Mouse (Mus musculus): Measurements from ENCODE around the gene Tll1.

Tll1 gene

DNA sequence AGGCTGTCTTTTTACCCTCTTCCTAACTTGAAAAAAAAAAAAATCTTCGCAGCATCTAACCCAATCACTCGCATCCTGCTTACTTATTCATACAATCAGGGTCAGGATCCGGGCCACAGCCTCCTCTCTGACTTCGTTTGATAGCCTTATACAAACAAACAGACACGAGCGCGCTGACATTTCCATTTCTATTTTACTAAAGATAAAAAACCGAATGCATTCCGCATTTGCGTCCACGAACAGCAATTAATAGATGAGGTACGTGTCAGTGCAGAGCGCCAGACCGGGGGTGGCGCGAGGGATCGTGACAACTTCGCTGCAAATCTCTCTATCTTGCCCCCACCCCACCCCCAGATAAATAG lies at the start of gene Tll1:
Gene Tll1, minus strand, starts transcription at position 248 of the 362 bp plus-strand sequence.
- no peak for DNase-seq (ENCODE audit: low read depth, low spot score)

GRCm38 (mm10) chr8:64238645-64239044 lies 32.6 kb upstream of the Tll1 start:
- DNase-seq (ENCODE audit: low read depth, low spot score), result no peak

GRCm38 (mm10) chr8:64221600-64221999 lies 15.5 kb upstream of the Tll1 start:
- no peak for DNase-seq (ENCODE audit: low read depth, low spot score)

GRCm38 (mm10) chr8:64217644-64218043 lies 11.6 kb upstream of the Tll1 start:
- DNase-seq (ENCODE audit: low read depth, low spot score), result no peak

- DNase-seq (ENCODE audit: low read depth, low spot score), result no peak
Observed at GRCm38 (mm10) chr8:64216252-64216651, 10.2 kb upstream of the Tll1 start.

DNA sequence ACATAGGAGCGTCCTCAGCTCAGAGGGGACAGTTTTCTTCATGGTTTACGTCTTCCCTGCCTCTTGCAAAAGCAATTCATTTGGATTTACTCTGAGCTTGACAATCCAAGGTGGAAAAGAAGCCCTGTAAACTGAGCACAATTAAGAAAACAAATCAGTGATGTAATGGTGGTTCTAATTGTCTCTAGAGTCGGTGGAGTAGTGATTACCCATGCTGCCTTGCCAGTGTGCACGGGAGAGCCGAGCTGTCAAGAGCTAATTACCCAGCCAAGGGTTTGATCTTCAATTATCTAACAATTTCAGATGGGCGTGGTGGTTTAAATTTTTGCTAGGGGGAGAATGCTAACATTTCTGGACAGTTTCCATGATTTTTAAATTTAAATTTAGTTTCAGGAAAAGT lies 9.3 kb upstream of the Tll1 start:
- no peak for DNase-seq (ENCODE audit: low read depth, low spot score)

- DNase-seq (ENCODE audit: low read depth, low spot score), result no peak
Observed at GRCm38 (mm10) chr8:64214906-64215305, 8.8 kb upstream of the Tll1 start.

DNA sequence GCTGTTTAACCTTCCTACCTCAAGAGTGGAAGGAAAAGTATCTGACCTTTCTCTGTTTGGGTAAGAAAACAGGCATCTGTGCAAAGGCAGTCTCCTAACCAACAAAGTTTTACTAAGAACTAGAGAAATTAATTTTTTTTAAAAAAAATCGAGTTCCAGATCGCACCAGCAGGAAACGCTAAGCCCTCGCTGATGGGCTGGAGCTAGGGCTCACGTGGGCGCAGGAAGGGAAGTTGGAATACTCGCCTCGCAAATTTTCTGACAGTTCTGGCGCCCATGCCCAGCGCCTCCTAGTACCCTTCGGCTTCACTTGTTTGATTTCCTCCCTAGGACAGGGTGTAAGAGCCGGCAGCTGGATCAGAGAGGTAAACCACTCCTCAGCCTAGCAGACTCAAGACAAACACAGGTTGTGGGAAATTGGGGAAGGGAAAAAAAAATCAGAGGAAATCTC lies 365 bp upstream of the Tll1 start:
- DNase-seq (ENCODE audit: low read depth, low spot score), result peak; percentile 57

DNA sequence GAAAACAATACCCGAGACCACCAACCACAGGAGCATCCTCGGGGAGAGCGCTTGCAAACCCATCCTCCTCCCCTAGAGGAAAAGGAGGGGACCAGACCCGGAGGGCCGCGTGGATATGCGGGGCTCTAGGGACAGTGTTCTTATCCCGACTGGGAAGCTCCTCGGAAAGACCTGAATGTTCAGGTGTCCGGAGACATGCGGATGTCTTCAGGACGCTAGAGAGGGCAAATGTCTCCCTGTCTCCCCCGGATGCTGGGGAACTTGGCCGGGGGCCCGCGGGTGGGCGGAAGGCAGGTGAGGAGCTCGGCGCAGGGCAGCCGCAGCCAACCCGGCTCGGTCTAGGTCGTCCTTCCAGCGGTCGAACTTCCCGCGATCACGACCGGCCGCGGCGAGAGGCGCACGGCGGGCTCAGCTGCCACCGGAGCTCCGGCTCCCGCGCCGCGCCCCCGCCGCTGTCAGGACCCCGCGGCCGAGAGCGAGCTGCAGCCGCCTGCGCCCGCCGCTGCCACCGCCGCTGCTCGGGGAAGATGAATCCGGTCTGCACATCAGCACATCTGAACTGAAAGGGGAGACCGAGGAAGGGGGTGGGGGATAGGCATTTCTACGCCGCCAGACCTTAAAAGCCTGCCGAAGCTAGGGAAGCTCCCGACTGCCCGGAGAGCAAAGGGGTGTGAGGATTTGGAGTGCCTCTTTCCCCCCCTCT lies 599 bp downstream of the Tll1 start:
- DNase-seq (ENCODE audit: low read depth, low spot score), result peak; percentile 44

DNA sequence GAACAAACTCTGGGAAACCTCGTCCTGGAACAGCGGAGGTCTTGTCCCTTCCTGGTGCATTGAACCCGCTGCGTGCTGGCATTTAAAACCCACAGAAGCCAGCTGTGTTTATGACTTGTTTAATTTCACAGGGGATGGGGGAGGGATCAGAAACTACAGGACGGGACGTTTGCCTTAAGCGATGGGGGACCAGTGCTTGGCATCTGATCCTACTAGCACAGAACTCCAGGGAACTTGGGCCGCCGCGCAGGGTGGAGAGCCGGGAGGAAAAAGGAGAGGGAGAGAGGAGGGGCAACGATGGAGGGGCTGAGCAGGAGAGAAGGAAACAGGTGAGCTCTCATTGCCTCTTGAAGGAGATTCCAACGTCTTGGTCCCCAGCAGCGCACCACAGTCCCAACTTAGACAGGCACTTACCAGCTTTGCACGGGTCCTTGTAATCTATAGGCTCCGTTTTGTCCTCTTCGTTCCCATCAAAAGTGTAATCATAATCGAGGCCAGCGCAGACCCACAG lies 1.2 kb downstream of the Tll1 start:
- peak; percentile 23 for DNase-seq (ENCODE audit: low read depth, low spot score)

DNA sequence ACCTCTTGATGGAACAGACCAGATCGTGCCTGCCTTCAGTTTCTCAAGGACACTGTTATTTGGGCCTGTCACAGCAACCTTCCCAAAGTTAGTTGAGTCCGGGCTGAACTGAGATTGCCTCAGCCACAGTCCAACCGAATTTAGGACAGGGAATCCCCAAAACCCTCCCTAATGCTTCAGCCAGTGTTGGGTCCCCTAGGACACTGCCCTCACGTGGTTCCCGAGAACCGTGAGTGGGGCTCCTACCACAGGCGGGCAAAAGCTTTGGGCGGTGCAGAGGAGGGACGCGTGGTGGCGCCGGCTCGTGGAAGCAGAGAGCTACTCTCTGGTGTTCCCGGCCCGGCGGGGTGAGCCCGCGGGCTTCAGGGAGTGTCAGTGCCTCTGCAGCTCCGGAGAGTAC lies 1.9 kb downstream of the Tll1 start:
- DNase-seq (ENCODE audit: low read depth, low spot score), result peak; percentile 44

GRCm38 (mm10) chr8:64198326-64198725 lies 7.7 kb downstream of the Tll1 start:
- no peak for DNase-seq (ENCODE audit: low read depth, low spot score)

- DNase-seq (ENCODE audit: low read depth, low spot score), result no peak
Observed at GRCm38 (mm10) chr8:64193421-64193820, 12.7 kb downstream of the Tll1 start.

DNA sequence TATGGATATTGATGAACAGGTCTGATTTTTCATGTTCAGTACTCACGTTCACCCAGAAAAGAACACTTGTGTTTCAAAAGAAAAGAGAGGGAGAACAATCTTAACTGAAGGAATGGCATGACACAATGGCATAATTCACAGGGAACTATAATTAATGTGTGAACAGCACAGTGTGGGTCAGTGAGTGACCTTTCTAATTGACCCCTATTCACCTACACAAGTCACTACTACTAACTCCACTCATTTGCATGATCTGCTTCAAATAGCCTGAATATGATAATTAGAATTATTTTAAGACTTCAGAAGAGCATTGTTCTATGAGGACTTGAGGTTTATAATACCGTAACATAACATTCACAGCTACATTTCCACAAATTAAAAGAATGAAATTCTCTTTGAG lies 18.2 kb downstream of the Tll1 start:
- no peak for DNase-seq (ENCODE audit: low read depth, low spot score)

DNA sequence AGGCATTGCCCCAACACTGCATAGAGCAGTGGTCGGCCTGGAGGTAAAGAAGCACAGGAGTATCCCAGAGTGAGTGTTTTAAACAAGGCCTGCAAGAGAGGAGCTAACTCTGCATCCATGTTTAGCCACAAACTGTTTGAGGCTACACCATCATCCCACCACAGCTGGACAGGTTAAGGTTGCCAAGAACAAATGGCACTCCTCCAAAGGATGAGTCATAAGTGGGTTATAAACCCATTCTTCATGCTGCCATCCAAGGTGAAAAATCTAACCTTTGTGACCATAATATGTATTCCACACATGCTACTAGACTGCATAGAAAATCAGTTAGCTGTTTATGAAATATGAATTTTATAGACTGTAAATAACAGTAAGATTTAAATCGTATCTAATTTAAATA lies 29.1 kb downstream of the Tll1 start:
- DNase-seq (ENCODE audit: low read depth, low spot score), result no peak

- DNase-seq (ENCODE audit: low read depth, low spot score), result no peak
Observed at GRCm38 (mm10) chr8:64174916-64175315, 31.2 kb downstream of the Tll1 start.

DNA sequence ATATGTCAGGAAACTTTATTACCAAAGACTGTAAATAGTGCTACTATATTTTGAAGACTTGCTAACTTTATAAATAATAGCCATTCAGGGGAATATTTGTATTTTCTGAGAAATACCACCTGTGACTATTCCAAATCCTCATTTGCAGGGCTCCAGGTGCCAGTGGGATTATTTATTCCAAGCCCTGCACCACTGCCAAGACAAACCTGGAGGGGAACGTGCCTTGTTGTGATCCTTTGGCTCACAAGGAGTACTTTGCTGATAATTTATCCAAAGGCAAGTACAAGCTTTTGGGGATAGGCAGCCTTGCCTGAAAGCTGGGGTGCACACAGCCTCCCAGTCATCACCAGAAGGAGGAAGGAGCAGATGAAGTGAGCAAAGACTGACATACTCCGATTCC lies 32.3 kb downstream of the Tll1 start:
- DNase-seq (ENCODE audit: low read depth, low spot score), result no peak

DNA sequence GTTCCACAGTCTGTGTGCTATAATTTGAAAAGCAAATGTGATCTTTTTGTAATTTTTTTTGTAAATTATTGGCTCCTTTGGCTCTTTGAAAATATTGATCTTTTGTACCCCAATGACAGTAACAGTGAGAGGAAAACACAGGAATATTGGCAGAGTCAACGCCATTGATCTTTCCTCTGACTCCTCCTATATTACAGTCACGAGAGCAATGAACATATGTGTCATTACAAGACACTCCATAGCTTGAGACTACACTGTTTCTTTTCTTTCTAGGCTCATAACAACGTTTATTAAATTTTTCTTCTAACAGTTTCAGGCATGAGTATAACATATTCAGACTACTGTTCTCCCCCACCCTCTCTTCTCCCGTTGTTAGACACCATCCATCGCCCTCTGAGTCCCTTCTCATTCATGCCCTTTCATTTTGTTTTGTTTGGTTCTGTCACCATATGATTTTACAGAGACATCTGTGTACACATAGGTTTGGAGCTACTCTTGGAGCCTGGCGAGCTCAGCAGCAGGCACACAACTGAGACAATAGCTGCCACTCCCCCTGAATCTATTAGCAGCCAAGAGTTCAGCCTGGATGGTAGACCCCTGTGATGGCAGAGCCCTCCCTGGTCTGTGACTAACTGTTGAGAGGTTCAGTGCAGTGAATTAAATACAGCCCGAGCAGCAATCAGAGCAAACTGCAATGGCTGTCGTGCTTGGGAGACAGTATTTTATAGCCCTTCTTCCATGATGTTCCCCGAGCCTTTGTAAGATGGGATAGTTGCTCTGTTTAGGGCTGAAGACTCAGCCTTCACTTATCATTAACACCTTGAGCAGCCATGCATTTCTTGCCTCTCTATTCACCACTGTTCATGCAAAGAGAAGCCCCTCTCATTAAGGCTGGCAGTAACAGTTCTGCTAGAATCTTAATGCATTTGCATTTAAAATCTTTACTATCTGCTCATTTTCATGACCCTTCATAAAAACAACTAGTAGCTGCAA lies 52.9 kb downstream of the Tll1 start:
- peak; percentile 11 for DNase-seq (ENCODE audit: low read depth, low spot score)

GRCm38 (mm10) chr8:64152216-64152804 lies 53.8 kb downstream of the Tll1 start:
- DNase-seq (ENCODE audit: low read depth, low spot score), result peak; percentile 6

GRCm38 (mm10) chr8:64136593-64136992 lies 69.5 kb downstream of the Tll1 start:
- DNase-seq (ENCODE audit: low read depth, low spot score), result no peak

DNA sequence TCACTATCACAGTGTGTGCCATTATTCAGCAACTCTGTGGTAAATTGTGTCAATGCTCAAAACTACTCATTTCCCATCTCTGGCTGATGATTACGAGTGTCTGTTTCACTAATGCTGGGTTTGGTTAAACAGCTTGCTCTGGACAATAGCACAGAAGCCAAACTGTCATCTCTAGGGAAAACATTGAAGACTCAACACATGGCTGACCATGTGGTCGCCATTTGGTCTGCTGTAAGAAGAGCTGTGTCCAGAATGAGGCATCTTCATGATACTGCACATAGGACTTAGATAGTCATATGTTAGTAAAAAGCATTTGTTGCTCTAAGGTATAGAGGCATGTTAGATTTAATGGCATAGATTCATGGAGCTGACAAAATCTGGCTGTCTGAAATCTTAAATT lies 98.9 kb downstream of the Tll1 start:
- DNase-seq (ENCODE audit: low read depth, low spot score), result no peak

DNA sequence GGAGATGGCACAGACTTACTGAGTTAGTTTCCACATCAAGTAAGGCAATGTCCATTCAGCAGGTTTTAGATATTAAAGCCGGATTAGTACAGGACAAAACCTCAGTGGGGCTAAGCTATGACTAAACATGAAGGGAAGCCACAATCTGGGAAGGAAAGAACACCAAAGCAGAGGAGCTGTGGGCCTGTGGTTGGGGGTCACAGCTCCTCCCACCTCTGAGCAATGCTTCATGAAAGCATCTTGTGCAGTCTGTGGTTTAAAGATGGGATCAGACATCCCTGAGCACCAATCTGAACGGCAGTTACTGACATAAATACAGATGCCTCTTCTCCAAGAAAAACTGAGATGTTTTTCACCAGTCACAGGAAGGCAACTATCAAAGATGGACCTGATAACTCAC lies 132.7 kb downstream of the Tll1 start:
- DNase-seq (ENCODE audit: low read depth, low spot score), result no peak
